Mouse (Mus musculus): ENCODE data around the gene Cwc15.
"Not testable (repeated sequence)": the region's sequence is repeated elsewhere in the genome, so short reads cannot be mapped to it uniquely, and the experiment has no call there.

Gene Cwc15

GRCm38 (mm10) chr9:14500023-14500915 is at the start of gene Cwc15, which contains the start of gene Kdm4d:
Cwc15 (plus strand) TSS chr9:14500617.
Kdm4d (minus strand) TSS chr9:14500482.
- peak; percentile 94 to 96 for DNase-seq (ENCODE audit: low spot score in 2 of 2)

DNA sequence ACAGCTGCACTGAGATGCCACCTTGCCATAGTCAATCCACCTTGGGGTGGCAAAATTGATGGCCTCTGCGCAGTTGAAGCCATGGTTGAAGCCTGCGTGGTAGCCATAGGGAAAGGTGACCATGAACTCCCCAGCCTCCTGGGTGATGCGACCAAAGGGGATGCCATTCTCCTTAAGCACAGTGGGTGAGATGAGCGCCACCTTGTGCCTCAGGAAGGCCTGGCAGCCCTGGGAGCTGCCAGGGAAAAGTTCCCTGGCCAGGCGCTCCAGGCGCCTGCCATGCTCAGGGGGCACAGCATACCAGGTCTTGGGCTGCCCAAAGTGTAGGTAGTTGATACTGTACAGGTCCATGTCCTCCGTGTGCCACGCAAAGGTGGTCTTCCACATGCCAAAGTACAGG is 49.3 kb upstream of the Cwc15 start:
- DNase-seq (ENCODE audit: low spot score in 2 of 2) = not testable (repeated sequence)

GRCm38 (mm10) chr9:14456320-14456719 is 44.1 kb upstream of the Cwc15 start:
- DNase-seq (ENCODE audit: low spot score in 2 of 2) = no peak

DNA sequence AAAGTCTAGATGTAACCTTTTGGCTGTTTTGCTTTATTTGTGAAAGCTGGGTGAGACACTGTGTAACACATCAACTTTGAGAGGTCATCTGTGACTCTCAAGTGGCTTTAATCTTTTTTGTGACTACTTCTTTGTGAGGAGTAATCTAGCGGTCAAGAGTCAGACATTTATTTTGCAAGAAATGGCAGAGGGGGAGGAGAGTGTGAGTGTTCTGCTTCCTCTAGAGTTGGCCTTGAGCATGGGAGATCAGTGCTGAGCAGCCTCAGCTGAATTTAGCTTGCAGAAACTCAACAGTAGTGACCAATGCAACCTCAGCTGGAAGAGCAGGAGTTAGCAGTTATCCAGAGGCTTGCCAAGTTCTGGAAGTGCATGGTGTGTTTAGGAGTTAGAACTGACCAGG is 37.9 kb upstream of the Cwc15 start:
- DNase-seq (ENCODE audit: low spot score in 2 of 2) = not testable (repeated sequence)

- DNase-seq (ENCODE audit: low spot score in 2 of 2) = not testable (repeated sequence)
These were observed 36.7 kb upstream of the Cwc15 start for GRCm38 (mm10) chr9:14463668-14464067.

DNA sequence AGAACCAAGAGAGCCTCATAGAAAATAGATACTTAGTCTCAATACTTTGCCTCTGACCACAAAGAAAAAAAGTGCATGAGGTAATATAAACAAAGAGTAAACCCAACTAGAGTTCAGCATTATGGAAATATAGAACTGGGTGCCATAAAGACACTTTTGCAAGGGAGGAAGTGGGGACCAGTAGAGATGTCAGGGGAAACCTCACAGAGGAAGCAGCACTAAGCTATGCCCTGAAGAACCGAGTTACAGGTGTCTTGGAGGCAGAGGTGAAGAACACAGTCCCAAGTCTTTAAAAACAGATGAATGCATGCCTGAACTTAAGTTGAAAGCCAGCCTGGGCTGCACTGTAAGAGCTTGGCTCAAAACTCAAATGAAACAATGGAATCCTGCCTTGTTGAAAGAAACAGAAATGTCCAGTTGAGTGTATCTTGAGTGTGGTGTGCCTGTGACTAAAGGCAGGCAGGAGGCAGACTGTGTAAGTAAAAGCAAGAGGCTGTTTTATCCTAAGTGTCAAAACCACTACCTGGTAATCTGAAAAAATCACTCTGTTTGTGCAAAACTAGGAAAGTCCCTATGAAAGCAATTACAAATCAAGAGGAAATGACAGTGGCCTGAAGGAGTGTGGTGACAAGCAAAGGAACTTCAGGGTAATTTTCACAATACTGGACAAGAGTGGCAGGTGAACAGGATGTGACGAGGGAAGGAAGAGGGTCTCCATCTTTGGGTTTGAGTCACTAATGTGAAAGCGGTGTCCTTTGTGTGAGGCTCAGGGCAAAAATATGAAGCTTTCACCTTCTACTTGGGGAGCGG is 1.3 kb upstream of the Cwc15 start:
- DNase-seq (ENCODE audit: low spot score in 2 of 2) = no peak

DNA sequence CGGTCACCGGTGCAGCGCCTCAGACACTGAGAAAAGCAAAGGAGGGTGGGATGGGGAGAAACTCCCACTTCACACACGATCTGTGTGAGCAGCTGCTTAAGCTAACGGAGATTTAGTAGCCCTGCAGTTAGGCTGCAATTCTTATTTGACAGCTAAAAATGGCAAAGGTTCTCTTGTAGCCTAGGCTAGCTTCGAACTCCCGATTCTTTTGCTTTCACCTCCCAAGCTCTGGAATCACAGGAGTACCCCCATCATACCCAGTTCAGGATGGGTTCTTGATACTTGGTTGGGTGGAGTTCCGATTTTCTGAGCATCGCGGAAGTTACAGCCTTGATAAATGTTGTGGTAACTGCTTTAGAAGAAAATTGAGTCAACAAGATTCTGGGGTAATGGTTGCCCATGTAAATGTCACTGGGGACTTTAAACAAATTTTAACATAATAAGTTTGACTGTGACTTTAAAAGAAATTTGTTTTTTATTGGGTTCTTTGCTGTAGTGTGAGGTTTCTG is 553 bp downstream of the Cwc15 start:
- no peak for DNase-seq (ENCODE audit: low spot score in 2 of 2)

DNA sequence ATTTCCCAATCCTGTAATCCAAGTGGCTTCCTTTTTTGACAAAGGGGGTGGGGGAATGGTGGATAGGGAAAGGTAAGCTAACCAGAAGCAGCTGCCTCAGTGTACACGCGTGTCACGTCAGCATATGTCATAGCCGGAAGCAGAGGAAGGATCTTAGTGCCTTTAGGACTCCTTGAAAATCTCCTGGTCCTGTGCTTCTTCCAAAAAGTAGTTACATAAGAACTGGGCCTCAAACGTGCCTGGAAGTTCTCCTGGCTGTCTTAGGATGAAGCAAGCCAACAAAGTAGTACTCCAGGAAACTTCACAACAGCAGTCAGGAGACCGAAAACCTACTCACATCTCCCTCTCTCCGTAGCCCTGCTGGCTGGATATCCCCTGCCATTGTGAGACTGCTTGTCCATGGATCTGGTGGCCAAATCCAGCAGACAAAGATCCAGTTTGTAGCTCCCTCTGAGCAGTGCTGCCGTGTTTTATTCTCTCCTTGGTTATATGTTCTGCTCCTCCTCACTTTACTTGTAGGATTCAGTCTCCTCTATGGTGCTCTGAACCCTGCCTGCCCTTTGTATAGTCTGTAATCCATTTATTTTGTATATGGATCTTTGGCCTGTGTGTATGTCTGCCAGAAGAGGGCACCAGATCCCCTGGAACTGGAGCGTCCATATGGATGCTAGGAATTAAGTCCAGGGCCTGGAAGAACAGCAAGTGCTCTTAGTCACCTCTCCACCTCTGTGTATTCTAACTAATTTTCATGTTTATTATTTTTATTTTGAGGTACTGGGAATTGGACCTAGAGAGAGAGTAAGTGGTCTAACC is 12.4 kb downstream of the Cwc15 start:
- peak; percentile 2 to 12 for DNase-seq (ENCODE audit: low spot score in 2 of 2)

DNA sequence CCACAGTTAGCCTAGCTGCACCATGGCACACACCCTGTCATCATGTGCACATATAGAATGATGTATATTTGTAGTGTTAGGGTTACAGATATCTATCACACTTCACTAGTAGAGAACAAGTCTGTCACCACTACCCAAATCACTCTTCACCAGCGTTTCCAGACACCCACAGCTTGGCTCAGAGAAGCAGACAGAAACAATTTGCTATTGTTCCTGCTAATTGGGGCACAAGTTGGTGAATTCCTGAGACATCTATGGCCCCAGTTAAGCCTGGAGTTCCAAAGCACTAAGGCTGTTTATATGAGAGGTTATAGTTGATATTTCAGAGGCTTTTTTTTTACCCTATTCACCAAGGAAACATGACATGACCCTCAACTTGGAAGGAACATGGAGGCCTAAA is 16.9 kb downstream of the Cwc15 start:
- no peak for DNase-seq (ENCODE audit: low spot score in 2 of 2)

- DNase-seq (ENCODE audit: low spot score in 2 of 2) = no peak
These were observed 17.7 kb downstream of the Cwc15 start for GRCm38 (mm10) chr9:14518105-14518504.

DNA sequence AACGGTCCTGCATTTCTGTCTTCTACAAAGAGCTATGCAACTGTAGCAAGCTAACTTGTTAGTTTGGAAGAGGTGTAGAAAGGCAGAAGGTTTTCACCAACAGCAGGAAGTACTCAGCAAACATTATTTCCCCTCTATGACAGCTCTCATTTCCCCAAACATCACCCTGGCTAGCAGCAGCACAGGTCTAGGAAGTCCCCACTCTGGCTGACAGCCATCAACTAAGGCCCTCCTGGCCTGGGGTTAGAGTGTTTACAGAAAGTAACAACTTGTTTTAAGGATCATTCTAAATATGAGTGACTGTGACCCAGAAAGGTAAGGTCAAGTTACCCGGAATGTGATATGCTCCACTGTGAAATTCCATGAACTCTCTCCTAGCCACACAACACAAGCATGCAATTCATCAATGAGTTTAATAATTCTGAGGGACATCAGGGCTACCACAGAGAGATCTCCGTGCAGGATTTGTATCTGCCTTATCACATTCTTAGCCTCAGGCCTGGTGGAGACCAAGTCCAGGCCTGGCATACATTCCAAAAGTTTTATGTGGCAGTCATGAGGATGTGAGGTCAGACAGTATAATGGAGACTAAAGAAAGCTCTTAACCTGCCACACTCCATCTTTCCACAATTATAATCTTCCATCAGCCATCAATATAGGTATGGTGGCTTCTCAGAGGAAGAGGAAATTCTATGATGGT is 20.7 kb downstream of the Cwc15 start:
- DNase-seq (ENCODE audit: low spot score in 2 of 2) = no peak

DNA sequence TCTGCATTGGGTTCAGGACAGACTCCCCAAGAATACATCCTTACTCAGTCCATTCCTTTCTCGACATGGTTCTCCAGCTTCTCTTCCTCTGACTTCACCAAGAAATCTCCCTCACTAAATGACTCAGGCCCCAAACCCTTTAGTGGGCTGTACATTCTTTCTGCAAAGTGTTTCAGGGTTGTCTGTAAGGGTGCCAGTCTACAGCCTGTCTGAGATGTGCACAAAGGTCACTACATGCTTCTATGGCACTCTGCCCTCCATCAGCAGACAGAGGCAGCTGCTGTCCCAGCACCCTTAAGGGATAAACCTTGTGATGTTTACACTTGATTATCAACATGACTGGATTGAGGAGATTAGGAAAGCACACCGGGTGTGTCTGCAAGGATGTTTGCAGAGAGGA is 21.3 kb downstream of the Cwc15 start:
- no peak for DNase-seq (ENCODE audit: low spot score in 2 of 2)

DNA sequence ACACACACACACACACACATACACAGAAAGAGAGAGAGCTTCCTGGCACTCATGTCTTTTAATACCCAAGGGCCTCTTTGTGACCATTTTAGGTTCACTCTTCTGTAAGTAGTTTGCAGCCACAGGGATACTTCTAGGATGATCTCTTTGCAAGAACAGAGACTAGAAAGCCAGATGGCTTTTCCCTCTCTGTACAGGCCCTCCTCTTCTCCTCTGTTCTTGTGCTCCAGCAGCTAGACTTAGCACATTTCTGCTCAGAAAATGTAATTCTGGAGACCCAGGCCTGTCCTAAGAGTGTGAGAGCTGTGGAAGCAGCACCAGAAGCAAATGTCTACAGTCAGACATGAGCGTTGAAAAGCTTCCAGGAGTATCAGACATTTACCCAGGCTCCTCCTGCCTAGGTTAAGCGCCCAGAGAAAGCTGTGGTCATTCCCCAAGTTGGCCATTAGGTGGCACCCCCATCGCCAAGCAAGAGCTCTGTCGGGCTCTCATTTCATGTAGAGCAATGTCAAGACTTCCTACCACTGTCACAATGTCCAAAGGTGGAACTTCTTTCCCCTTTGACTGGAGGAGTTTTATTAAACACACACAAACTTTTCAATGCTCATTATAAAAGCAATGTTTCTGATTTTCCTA is 23.1 kb downstream of the Cwc15 start:
- peak; percentile 39 to 80 for DNase-seq (ENCODE audit: low spot score in 2 of 2)

- no peak for DNase-seq (ENCODE audit: low spot score in 2 of 2)
These were observed 29.6 kb downstream of the Cwc15 start for GRCm38 (mm10) chr9:14530004-14530403.

- no peak for DNase-seq (ENCODE audit: low spot score in 2 of 2)
These were observed 31.9 kb downstream of the Cwc15 start for GRCm38 (mm10) chr9:14532283-14532682.

- no peak for DNase-seq (ENCODE audit: low spot score in 2 of 2)
These were observed 33.2 kb downstream of the Cwc15 start for GRCm38 (mm10) chr9:14533659-14534058.

DNA sequence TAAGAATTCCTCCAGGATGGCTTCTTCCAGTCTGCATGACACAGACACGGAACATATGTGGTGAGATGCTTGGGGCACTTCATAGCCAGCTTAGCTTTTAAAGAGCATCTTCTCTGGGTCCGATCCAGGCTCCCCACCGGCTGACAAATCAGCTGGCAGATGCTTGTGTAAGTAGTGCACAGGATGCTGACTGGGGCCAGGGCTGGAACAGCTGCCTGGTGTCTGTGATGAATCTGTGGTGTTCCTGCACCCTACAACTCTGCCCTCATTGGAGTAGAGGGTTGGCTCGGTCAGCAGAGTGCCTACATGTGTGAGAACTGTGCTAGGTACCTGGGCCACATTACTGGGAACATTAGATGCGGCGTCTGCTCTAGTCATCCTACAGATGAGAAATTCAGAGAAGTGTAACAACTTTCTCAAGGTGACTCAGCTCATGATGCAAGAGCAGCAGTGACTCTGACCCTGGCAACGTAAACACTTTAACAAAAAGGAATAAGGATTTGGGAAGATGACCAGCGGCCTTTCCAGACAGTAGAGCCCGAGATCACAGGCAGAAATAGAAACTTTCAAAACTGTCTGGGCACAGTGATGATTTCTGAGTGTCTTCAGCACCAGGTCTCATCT is 34.5 kb downstream of the Cwc15 start:
- DNase-seq (ENCODE audit: low spot score in 2 of 2) = no peak

DNA sequence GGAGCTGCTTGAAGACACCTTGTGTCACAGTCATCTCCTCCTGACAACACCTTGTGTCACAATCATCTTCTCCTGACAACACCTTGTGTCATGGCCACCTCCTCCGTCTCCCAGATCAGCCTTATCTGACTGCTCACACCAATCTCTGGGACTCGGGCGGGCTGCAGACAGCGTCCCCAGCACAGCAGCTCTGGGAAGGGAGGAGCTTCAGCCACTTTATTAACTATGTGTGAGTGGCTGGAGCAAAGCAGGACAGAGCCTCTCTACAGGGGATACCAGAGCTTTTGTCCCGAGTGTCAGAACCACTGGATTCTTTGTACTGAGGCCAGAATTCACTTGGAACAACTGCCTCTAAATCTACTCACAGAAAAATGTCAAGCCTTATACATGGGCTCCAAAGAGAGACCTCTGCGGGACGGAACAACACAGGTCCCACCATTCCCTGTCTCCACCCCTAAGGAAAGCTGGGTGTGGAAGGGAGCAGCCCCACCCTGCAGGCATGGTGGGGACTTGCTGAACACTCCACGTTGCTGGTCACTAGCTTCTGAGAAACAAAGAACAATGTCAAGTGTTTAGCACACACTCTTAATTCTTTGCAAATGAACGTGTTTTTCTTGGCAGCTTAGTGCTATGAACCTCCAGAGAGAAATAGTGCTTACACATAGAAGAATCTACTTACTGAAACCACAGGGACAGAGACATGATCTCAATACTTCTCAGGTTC is 43.8 kb downstream of the Cwc15 start:
- DNase-seq (ENCODE audit: low spot score in 2 of 2) = no peak

DNA sequence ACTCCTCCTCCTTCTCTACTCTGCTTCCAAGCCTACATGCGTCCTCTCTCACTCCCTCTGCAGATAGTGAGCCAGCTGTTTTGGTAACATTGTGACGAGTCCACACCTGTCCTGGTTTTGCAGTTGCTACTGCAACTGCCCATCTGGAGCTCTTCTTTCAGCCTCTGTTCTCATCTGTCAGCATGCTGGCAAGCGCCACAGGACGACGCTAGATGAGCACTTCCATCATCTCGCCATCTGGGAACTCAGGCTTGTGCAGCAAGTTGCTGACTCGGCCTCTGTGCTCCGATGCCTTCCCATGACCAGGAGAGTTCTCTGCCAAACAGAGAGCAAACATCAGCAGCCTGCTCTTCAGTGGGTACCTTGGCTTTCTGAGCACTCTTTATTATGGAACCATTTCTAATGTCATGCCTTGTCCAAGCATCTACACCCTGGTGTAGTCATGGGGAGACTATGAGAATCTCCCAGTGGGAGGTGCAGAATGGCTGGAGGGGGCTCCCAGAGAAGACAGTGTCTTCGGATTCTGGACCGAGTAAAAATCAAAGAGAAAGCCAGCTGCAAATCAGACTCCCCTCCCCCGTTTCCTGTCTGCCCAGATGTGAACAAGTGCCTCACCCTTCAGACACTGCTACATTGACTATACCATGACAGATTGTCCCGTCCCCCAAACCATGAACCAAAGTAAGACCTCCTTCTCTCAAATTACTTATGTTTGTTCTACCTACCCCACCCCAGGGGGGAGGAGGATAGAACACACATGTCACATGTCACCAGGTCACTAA is 47.4 kb downstream of the Cwc15 start:
- peak; percentile 24 to 28 for DNase-seq (ENCODE audit: low spot score in 2 of 2)
